Mouse (Mus musculus) frontal cortex, adult (tissue): ENCODE measurements at regions not wholly inside any gene's neighbourhood (a gene's known extent, or its start where the extent isn't known, plus 50 kb on each side); places are given as distances from the start of the nearest gene placed in this dataset.

ENCODE experiments used
- ATAC-seq: cut with Nextera tagmentation; 2 replicates; pipeline ENCODE4 v1.9.2; 2017; ENCODE audit warnings: mild to moderate bottlenecking, moderate library complexity, mixed read lengths; ENCODE audit not compliant: low TSS enrichment

DNA sequence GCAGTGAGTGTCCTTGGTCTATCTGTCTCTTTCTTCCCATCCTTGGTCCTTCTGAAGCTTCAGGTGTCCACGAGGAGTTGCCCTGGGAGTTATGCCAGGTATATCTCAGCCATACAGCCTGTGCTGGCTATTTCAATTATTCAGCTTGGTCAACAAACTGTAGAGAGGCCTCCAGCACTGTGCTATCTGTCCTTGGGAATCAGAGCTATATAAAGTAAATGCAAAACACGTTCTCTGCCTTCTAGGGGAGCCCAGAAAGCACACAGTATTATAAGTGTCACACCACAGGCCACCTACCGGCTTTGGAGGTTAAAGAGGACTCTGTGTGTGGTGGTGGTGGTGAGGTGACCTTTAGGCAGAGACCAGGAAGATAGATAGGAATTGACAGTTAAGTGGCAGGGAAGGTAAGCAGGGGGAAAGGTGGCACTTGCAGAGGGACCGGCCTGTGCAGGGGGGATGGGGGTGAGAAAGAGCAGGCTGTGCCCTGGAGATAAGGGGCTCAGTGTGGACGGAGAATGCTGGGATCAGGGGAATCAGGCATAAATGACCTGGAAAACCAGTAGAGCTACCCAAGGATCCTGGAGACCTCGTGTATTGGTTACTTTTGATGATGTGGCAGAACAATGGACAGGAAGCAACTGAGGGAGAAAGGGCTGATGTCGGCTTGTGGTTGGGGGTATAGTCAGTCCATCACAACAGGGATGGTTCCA, 425.9 kb downstream of the Fut8 start:
- ATAC-seq = no peak

DNA sequence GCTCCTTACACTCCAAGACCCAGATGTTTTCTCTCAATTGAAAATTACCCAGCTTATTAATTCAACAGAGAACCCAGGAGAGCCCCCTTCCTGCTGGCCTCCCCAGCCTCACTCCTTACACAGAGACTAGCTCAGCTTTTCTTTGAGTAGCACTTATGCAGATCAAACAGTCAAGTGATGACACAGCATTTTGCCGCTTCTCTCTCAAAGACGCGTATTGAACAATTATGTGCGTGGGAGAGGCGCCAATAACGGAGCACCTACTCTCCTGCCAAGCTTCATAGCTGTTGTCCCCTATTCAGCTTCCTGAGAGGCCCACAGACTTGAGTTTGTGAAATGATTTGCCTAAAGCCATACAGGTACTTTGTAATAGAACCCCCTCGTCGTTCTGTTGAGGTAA, 428.5 kb downstream of the Fut8 start:
- no peak for ATAC-seq

GRCm38 (mm10) chr12:77667151-77667874, 429.4 kb downstream of the Fut8 start:
- no peak for ATAC-seq

DNA sequence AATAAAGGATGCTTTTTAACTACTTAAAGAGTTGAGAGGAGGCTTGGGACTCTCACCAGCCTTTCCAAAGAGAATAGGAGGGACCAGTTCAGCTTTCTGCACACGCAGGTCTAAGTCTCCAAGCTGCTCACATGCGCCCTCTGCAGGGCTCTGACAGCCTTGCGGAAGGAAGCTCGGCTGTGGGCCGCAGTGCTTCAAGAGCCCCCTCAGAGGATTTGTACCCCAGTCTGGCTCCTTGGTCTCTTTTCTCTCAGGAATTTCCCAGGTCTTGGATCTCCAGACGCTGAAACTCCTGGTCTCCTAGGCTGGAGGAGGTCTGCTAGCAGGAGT, 429.9 kb downstream of the Fut8 start:
- ATAC-seq = peak; percentile 75

- ATAC-seq = no peak
Measured at GRCm38 (mm10) chr12:77670531-77670930, 432.6 kb downstream of the Fut8 start.

GRCm38 (mm10) chr12:77674352-77674751, 436.4 kb downstream of the Fut8 start:
- ATAC-seq = no peak

- ATAC-seq = peak; percentile 73; the same call in 1 of the 2 replicates
Measured at GRCm38 (mm10) chr12:77674755-77675154, 436.8 kb downstream of the Fut8 start.

DNA sequence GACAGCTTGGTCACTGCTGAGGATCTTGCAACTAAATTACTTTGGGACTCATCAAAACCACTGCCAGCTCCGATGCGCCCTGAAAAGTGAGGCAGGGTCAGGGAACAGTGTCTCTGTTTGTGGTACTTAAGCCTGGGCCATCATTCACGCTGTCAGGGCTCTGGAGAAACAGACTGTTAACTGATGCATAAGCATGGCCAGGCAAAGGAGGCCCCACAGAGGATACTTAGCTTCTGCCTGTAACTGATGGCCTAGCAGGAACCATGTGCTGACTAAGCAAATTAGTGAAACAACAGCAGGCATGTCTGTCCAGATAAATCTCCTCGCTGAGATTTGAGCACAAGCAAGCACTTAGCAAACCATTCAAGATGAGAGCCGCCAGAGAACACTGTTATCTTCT, 440.1 kb downstream of the Fut8 start:
- no peak for ATAC-seq

DNA sequence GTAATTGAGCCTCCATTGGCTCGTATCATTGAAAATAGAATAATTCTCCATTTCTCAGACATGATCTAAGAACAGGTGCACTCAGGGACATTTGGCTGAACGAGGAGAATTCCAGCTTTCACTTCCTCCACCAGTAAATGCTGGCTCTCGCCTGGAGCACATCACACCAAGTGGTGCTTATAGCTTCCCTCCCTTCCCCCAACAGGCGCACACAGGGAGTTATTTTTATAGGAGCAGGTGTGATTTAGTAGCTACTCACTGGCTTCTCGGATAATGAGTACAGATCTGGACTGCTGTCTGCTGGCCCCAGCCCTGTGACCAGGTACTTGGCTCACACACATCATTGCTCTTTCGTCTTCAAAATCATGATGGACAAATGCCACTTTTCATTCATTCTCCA, 456.2 kb downstream of the Fut8 start:
- ATAC-seq = peak; percentile 65; the same call in 1 of the 2 replicates

GRCm38 (mm10) chr12:77696039-77696631, 458.2 kb downstream of the Fut8 start:
- ATAC-seq = no peak

DNA sequence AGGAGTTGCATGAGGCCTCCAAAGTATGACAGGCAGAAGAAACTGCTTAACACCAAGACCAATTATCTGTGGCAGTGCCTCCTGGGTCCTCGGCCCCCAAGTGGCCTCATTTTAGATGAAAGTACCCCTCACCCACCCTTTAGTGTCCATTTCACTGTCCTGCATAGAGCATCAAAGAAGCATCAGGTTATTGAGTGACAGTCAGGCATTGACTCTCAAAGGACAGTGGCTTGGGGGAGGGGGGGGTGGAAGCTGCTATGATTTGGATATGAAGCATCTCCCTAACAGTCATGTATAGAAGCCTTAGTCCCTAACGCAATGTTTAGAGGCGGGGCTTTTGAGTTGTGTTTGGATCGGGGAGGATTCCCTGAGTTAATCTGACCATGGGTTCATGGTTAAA, 458.7 kb downstream of the Fut8 start:
- ATAC-seq = no peak

- ATAC-seq = no peak
Measured at GRCm38 (mm10) chr12:77698088-77698487, 460.2 kb downstream of the Fut8 start.

- ATAC-seq = 0 out of 2 replicates have a peak, but pooled peaks have one; percentile 41
Measured at GRCm38 (mm10) chr12:77699896-77700605, 462.1 kb downstream of the Fut8 start.

- no peak for ATAC-seq
Measured at GRCm38 (mm10) chr12:77715506-77715905, 477.6 kb downstream of the Fut8 start.

DNA sequence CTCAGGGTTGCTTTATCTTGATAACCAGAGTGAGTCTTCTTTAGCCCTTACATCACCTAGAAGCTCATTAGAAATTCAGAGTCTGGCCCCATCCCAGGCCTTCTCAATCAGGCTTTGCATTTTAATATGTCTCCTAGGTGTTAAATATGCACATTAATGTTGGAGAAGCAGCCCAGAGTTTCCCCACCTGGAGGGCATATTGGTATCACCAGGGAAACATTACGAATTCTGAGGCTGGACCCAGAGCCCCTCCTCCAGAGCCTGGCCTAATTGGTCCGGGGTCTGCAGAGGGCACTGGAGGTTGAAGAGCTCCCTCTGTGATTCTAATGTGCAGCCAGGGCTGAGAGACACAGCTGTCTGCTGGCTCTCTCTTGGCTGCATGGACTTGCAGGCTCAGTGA, 478.1 kb downstream of the Fut8 start:
- no peak for ATAC-seq

GRCm38 (mm10) chr12:77727766-77728165, 466.3 kb upstream of the Gm6657 start:
- ATAC-seq = no peak

DNA sequence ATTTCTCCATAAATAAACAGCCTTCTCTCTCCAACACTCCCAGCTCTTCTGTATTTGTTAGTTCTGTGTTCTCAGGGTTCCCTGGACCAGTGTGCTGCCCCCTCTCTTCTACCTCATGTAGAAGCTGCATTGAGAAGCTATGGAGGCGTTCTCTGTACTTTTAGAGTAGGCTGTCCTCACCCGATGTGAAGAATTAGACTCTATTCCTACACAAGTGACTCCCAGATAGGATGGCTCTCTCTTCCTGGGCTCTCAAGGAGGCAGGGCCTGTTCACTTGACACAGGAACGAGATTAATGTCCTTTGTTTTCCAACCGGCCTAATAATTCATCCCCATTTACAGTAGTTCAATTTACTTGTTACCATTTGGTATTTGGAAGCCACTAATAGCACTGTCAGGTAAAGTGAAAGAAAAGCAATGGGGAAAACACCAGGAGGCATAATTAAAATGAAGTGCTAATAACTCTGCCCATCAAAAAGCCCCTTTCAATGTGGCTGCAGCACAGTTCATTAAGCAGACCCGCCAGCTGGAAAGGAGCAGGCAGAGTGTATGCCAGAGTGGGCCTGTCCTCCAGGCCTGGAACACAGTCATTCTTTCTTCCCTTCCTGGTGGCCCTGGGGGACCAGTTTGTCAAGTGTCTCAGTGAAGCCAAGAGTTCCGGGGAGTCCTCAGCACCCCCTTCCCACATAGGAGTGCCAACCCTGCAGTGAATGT, 454.8 kb upstream of the Gm6657 start:
- peak; percentile 20; the same call in 1 of the 2 replicates for ATAC-seq

- ATAC-seq = no peak
Measured at GRCm38 (mm10) chr12:77742716-77743115, 451.3 kb upstream of the Gm6657 start.

- ATAC-seq = no peak
Measured at GRCm38 (mm10) chr12:77749438-77750007, 444.5 kb upstream of the Gm6657 start.

GRCm38 (mm10) chr12:77752181-77752580, 441.9 kb upstream of the Gm6657 start:
- ATAC-seq = no peak

DNA sequence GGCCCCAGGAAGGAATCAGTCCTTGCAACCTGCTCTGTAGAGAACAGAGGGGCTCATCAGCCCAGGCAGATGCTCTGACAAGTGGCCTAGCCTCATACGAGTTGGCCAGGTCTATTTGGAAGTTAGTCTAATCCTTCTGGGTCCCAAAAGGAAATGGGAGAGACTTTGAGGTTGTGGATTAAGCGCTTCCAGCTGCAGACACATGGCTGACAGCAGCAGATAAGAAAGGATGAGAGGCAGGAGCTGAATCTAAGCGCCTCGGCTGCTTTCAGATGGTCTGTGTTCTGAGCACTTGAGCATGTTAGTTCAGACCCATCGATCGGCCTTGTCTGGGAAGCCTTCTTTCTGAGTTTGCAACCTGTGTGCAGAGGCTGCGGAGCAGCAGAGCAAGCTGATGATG, 438.0 kb upstream of the Gm6657 start:
- ATAC-seq = no peak
